In genomic region chr16:4611676-4612075, GRCm38 (mm10) we compare ENCODE assay signal across 22 mouse cellular contexts. TPM values are rescaled to one million over a fixed set of nuclear protein-coding genes. Genes with fewer than 3 reads are reported as not detected.
DNase-seq lines count a peak whose midpoint lies in the region; ATAC-seq and TF ChIP-seq lines count a peak whose summit lies in the region.
"Had no signal": no experiment of that assay in that cellular context is flagged by ENCODE, and none has a peak within 500 bp of the region (broad histone marks: within the 10 kb centered on the region; RNA-seq: fewer than 3 reads in every experiment).

No protein-coding gene starts in this region.

- WGBS in midbrain, postnatal 0 days, result 97% methylated on average over 7 of the region's 7 CpGs
- WGBS in midbrain, embryonic 10.5 days, result 93% methylated on average over 7 of the region's 7 CpGs

- peak; percentile 26 for TF ChIP-seq CTCF in midbrain, postnatal 0 days (IDR thresholded peaks at IDR 0.05)

- 0 out of 2 replicates have a peak, but pooled peaks cover 2% of the 10 kb centered on the region for H3K4me1 ChIP-seq in midbrain, postnatal 0 days (ENCODE audit: insufficient read depth, low read length)
- H3K4me1 ChIP-seq in midbrain, embryonic 10.5 days, result peaks cover 15% of the 10 kb centered on the region

- no peak overlapping the region for H3K9ac ChIP-seq in midbrain, postnatal 0 days (replicated peaks; ENCODE audit: low read length, poor library complexity, severe bottlenecking)
- H3K9ac ChIP-seq: forebrain, embryonic 12.5 days; hindbrain, embryonic 14.5 days; liver, embryonic 13.5 days; stomach, embryonic 15.5 days had no signal

- peaks cover 57% of the 10 kb centered on the region for H3K36me3 ChIP-seq in midbrain, postnatal 0 days (ENCODE audit: insufficient read depth, low read length)
- peaks cover 84% of the 10 kb centered on the region for H3K36me3 ChIP-seq in midbrain, embryonic 10.5 days

- H3K9me3 ChIP-seq in midbrain, postnatal 0 days (ENCODE audit: low read length), result no peaks in the 10 kb centered on the region
- no peaks in the 10 kb centered on the region for H3K9me3 ChIP-seq in midbrain, embryonic 10.5 days (replicated peaks)
- H3K9me3 ChIP-seq: forebrain, embryonic 12.5 days; liver, embryonic 13.5 days; stomach, embryonic 15.5 days had no signal

- DNase-seq in kidney, postnatal 10 days, result peak; percentile 35
- DNase-seq in kidney, postnatal 25 days, result no peak
- no peak for DNase-seq in midbrain, postnatal 0 days (ENCODE audit: low spot score)
- DNase-seq in midbrain, embryonic 10.5 days (ENCODE audit: low spot score), result no peak
- peak; percentile 61 for DNase-seq in ZHBTc4 (ENCODE audit: low read depth, low spot score)
- no peak for DNase-seq in gastrocnemius, postnatal 36 days
- DNase-seq in gastrocnemius, postnatal 14 days, result no peak
- DNase-seq: adrenal gland, adult 2 months; cerebellum, adult 9-10 months; gastrocnemius, postnatal 25 days; heart, postnatal 14 days; liver, embryonic 13.5 days; lung, postnatal 10 days; right cerebral cortex, postnatal 25 days; thymus, adult 2 months had no signal

- H3K4me2 ChIP-seq in midbrain, postnatal 0 days (ENCODE audit: low read depth, low read length, poor library complexity, severe bottlenecking), result no peak overlapping the region
- H3K4me2 ChIP-seq: forebrain, embryonic 12.5 days; heart, embryonic 11.5 days; hindbrain, embryonic 14.5 days; liver, embryonic 13.5 days; stomach, embryonic 15.5 days had no signal

- intact Hi-C loops in gastrocnemius, postnatal 36 days (cut with DNase I), result no loop called here
- intact Hi-C loops in gastrocnemius, postnatal 14 days (cut with DNase I; ENCODE audit: low total_unique reads), result no loop called here

- H3K27ac ChIP-seq in midbrain, postnatal 0 days (ENCODE audit: low read depth, low read length), result no peak overlapping the region
- no peak overlapping the region for H3K27ac ChIP-seq in midbrain, embryonic 10.5 days (replicated peaks)
- H3K27ac ChIP-seq: forebrain, embryonic 12.5 days; hindbrain, embryonic 14.5 days; liver, embryonic 13.5 days; stomach, embryonic 15.5 days had no signal

- H3K27me3 ChIP-seq in midbrain, postnatal 0 days (ENCODE audit: insufficient read depth, low read length), result no peaks in the 10 kb centered on the region
- no peaks in the 10 kb centered on the region for H3K27me3 ChIP-seq in midbrain, embryonic 10.5 days (ENCODE audit: low read depth, poor library complexity, severe bottlenecking)
- H3K27me3 ChIP-seq: forebrain, embryonic 12.5 days; liver, embryonic 13.5 days; stomach, embryonic 15.5 days had no signal

- no peak for ATAC-seq in midbrain, postnatal 0 days (ENCODE audit: low FRiP score)
- ATAC-seq: intestine, embryonic 16.5 days; midbrain, embryonic 16.5 days had no signal

- H3K4me3 ChIP-seq in midbrain, postnatal 0 days (ENCODE audit: low read depth, low read length), result no peak overlapping the region
- no peak overlapping the region for H3K4me3 ChIP-seq in midbrain, embryonic 10.5 days
- H3K4me3 ChIP-seq: forebrain, embryonic 12.5 days; liver, embryonic 13.5 days; stomach, embryonic 15.5 days had no signal

RNA-seq across cellular contexts. Expression of gene Pam16, which starts 13.1 kb away (rescaled TPM):
- 31.7 and 40.2 TPM in 2 replicates for total RNA-seq in midbrain, postnatal 0 days (2014; rRNA removed)
- polyA plus RNA-seq in midbrain, postnatal 0 days (2015; fragmentation: Nextera tagmentation; extraction: Ambion mirVana), result 134 TPM in 2 replicates
- polyA plus RNA-seq in midbrain, embryonic 10.5 days (2016; fragmentation: Nextera tagmentation; extraction: Ambion mirVana), result 91.0 and 94.8 TPM in 2 replicates
- 10 to 100 TPM; 87.0 to 91.6 TPM for total RNA-seq in gastrocnemius, postnatal 36 days (2021)
- total RNA-seq in gastrocnemius, postnatal 14 days (2021), result 10 to 100 TPM; 68.0 to 74.9 TPM

RNA-seq across cellular contexts. Expression of gene Glis2, which starts 17.2 kb away (rescaled TPM):
- 20.0 and 20.6 TPM in 2 replicates for total RNA-seq in midbrain, postnatal 0 days (2014; rRNA removed)
- polyA plus RNA-seq in midbrain, postnatal 0 days (2015; fragmentation: Nextera tagmentation; extraction: Ambion mirVana), result 10.8 and 12.0 TPM in 2 replicates
- polyA plus RNA-seq in midbrain, embryonic 10.5 days (2016; fragmentation: Nextera tagmentation; extraction: Ambion mirVana), result 23.0 and 23.6 TPM in 2 replicates
- 1 to 10 TPM; 5.9 to 7.0 TPM for total RNA-seq in gastrocnemius, postnatal 36 days (2021)
- 10 to 100 TPM; 11.8 to 15.2 TPM for total RNA-seq in gastrocnemius, postnatal 14 days (2021)
- total RNA-seq: neutrophil, adult 5-6 weeks had no signal

RNA-seq across cellular contexts. Expression of gene Vasn, which starts 28.1 kb away (rescaled TPM):
- 12.0 and 14.2 TPM in 2 replicates for total RNA-seq in midbrain, postnatal 0 days (2014; rRNA removed)
- 4.7 TPM in 2 replicates for polyA plus RNA-seq in midbrain, postnatal 0 days (2015; fragmentation: Nextera tagmentation; extraction: Ambion mirVana)
- polyA plus RNA-seq in midbrain, embryonic 10.5 days (2016; fragmentation: Nextera tagmentation; extraction: Ambion mirVana), result 9.0 and 10.6 TPM in 2 replicates
- 1 to 10 TPM; 3.8 to 4.0 TPM for total RNA-seq in gastrocnemius, postnatal 36 days (2021)
- 1 to 10 TPM; 7.6 to 8.4 TPM for total RNA-seq in gastrocnemius, postnatal 14 days (2021)

RNA-seq across cellular contexts. Expression of gene Dnaja3, which starts 28.1 kb away (rescaled TPM):
- 62.1 and 65.5 TPM in 2 replicates for total RNA-seq in midbrain, postnatal 0 days (2014; rRNA removed)
- 54.1 and 57.0 TPM in 2 replicates for polyA plus RNA-seq in midbrain, postnatal 0 days (2015; fragmentation: Nextera tagmentation; extraction: Ambion mirVana)
- 59.9 and 66.1 TPM in 2 replicates for polyA plus RNA-seq in midbrain, embryonic 10.5 days (2016; fragmentation: Nextera tagmentation; extraction: Ambion mirVana)
- 10 to 100 TPM; 90.1 TPM for total RNA-seq in gastrocnemius, postnatal 36 days (2021)
- 100 to 1,000 TPM in 1 of 2 experiments, 10 to 100 TPM in 1; 88.0 to 100 TPM for total RNA-seq in gastrocnemius, postnatal 14 days (2021)

RNA-seq across cellular contexts. Expression of gene Tfap4, which starts 52.0 kb away (rescaled TPM):
- 6.7 and 6.8 TPM in 2 replicates for total RNA-seq in midbrain, postnatal 0 days (2014; rRNA removed)
- polyA plus RNA-seq in midbrain, postnatal 0 days (2015; fragmentation: Nextera tagmentation; extraction: Ambion mirVana), result 5.2 and 5.9 TPM in 2 replicates
- polyA plus RNA-seq in midbrain, embryonic 10.5 days (2016; fragmentation: Nextera tagmentation; extraction: Ambion mirVana), result 28.0 and 32.6 TPM in 2 replicates
- 1 to 10 TPM; 2.6 to 4.1 TPM for total RNA-seq in gastrocnemius, postnatal 36 days (2021)
- 1 to 10 TPM; 4.1 to 4.4 TPM for total RNA-seq in gastrocnemius, postnatal 14 days (2021)

Comparison
In these comparisons a context has a peak if more than half of its experiments do, and no peak if none do; other contexts are left out.
1. DNase-seq: peak in kidney, postnatal 10 days (single experiment) and ZHBTc4 (single experiment); none in kidney, postnatal 25 days (0 of 2), midbrain, postnatal 0 days (single experiment), midbrain, embryonic 10.5 days (single experiment), gastrocnemius, postnatal 36 days (0 of 2) and gastrocnemius, postnatal 14 days (single experiment).